Mouse (Mus musculus) v-Abl transformed pro-B cells (cell line): ENCODE measurements around the gene Tnp2.

ENCODE experiments used
- in situ Hi-C, 2 experiments: fragments of 400-800 bp; cut with MboI; formaldehyde crosslinking; loops; one replicate each; pipeline ENCODE4 v1.15.1; 2025; ENCODE audit not compliant: unreplicated experiment in 2 of 2

Gene Tnp2

GRCm38 (mm10) chr16:10790702-10791101 is 2.2 kb upstream of the Tnp2 start, which contains the start of gene Prm3:
Gene Prm3, minus strand, starts transcription at chr16:10790914.
- in situ Hi-C loops: loop anchor here in 1 of 2 experiments (5.0 kb wide), 3 partner anchors 52 to 223 kb away; no protein-coding TSS in a partner anchor

GRCm38 (mm10) chr16:10788866-10789265 is 406 bp upstream of the Tnp2 start:
- in situ Hi-C loops: loop anchor here in 1 of 2 experiments (5.0 kb wide), 3 partner anchors 58 to 212 kb away; no protein-coding TSS in a partner anchor

GRCm38 (mm10) chr16:10787548-10788058 is 857 bp downstream of the Tnp2 start:
- in situ Hi-C loops: loop anchor here in 1 of 2 experiments (5.0 kb wide), 3 partner anchors 60 to 210 kb away; no protein-coding TSS in a partner anchor

- in situ Hi-C loops: loop anchor here in 1 of 2 experiments (5.0 kb wide), 3 partner anchors 60 to 210 kb away; no protein-coding TSS in a partner anchor
Measured at GRCm38 (mm10) chr16:10786782-10787547, 1.5 kb downstream of the Tnp2 start.

GRCm38 (mm10) chr16:10786288-10786687 is 2.2 kb downstream of the Tnp2 start:
- in situ Hi-C loops: loop anchor here in 1 of 2 experiments (5.0 kb wide), 3 partner anchors 61 to 209 kb away; no protein-coding TSS in a partner anchor

GRCm38 (mm10) chr16:10785371-10786231 is 2.9 kb downstream of the Tnp2 start, which contains the start of gene Socs1:
Gene Socs1, minus strand, starts transcription at chr16:10785536.
- in situ Hi-C loops: loop anchor here in 1 of 2 experiments (5.0 kb wide), 3 partner anchors 62 to 208 kb away; no protein-coding TSS in a partner anchor

- in situ Hi-C loops: loop anchor here in 1 of 2 experiments (5.0 kb wide), 3 partner anchors 62 to 208 kb away; no protein-coding TSS in a partner anchor
Measured at GRCm38 (mm10) chr16:10784793-10785370, 3.6 kb downstream of the Tnp2 start.

- in situ Hi-C loops: no loop called here
Measured at GRCm38 (mm10) chr16:10783883-10784792, 4.3 kb downstream of the Tnp2 start.

- in situ Hi-C loops: no loop called here
Measured at GRCm38 (mm10) chr16:10783451-10783850, 5.0 kb downstream of the Tnp2 start.

- in situ Hi-C loops: no loop called here
Measured at GRCm38 (mm10) chr16:10783152-10783434, 5.4 kb downstream of the Tnp2 start.

- in situ Hi-C loops: no loop called here
Measured at GRCm38 (mm10) chr16:10782377-10783151, 5.9 kb downstream of the Tnp2 start.

GRCm38 (mm10) chr16:10781862-10782371 is 6.5 kb downstream of the Tnp2 start:
- in situ Hi-C loops: no loop called here

- in situ Hi-C loops: no loop called here
Measured at GRCm38 (mm10) chr16:10780631-10781120, 7.8 kb downstream of the Tnp2 start.

- in situ Hi-C loops: loop anchor here in 1 of 2 experiments (10.0 kb wide), 1 partner anchor 133 kb away; no protein-coding TSS in a partner anchor
Measured at GRCm38 (mm10) chr16:10777579-10778160, 10.8 kb downstream of the Tnp2 start.

GRCm38 (mm10) chr16:10776322-10776721 is 12.1 kb downstream of the Tnp2 start:
- in situ Hi-C loops: loop anchor here in 1 of 2 experiments (10.0 kb wide), 1 partner anchor 132 kb away; no protein-coding TSS in a partner anchor

- in situ Hi-C loops: loop anchor here in 1 of 2 experiments (5.0 to 10.0 kb wide), 2 partner anchors 42 to 130 kb away; no protein-coding TSS in a partner anchor
Measured at GRCm38 (mm10) chr16:10774726-10775125, 13.7 kb downstream of the Tnp2 start.

GRCm38 (mm10) chr16:10773543-10773942 is 14.9 kb downstream of the Tnp2 start:
- in situ Hi-C loops: loop anchor here in 1 of 2 experiments (5.0 to 10.0 kb wide), 2 partner anchors 41 to 129 kb away; no protein-coding TSS in a partner anchor
